Mouse (Mus musculus) cerebellum, adult 9-11 months (tissue): ENCODE results near the gene Cldn12.
A peak's percentile ranks its signal among the peaks of the same experiment; 100 is the strongest.

Source experiments
- DNase-seq: peaks from one replicate; pipeline ENCODE4 v3.0.0; 2022

Cldn12 gene

DNA sequence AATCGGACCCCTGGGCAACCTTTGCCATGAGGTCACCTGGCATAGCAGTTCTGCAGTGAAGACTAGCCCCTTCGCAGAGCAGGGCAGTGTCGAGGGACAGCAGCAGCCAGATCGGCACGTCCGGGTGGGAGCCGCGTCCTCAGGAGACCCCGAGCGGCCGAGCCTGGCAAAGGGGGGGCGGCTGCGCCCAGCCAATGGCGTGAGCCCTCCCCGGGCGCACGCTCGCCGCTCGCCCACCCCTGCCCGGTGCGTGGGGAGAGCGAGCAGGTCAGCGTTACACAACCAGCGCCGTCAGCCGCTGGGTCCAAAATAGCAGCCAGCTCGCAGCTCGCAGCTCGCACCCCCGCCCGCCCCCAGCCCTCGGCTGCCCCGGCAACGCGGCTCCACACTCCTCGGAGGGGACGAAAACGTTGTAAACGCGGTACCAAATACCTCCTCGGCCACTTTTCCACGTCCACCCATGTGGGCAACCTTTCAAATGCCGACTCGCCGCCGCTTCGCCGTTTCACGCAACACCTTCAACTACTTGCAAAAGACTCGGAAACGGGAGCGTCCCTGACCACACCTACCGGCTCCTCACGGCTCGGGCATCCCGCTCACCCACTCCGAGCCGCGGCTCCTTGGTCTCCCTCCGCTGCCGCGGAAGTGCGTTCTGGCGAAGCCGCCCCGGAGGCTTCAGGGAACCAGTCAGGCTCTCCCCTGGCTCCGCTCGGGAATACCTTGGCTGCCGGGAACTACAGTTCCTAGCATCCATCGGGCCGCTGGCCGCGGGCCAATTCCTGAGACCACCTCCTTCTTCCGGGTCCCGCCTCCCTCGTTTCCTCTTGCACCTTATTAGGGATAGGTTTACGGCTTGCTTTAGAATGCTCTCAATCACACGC, at the start of gene Cldn12:
Cldn12 (minus strand) TSS at position 763 of the 881 bp plus-strand sequence.
- peak; percentile 99 for DNase-seq

DNA sequence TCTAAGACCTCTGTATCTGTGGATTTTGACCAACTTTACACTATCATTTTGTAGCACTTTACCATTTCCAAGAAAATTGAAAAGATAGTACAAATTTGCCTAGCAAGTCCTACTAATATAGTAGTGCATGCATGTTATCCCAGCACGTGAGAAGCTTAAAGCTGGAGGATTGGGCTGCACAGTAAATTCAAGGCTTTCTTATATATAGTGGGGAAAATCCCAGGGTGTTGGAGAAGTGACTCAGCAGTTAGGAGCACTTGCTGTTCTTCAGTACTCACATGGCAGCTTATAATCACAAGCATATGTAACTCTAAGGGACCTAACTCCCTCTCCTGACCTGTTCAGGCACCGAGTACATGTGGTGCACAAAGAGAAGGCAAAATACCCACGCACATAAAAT, 47.7 kb upstream of the Cldn12 start:
- no peak for DNase-seq

GRCm38 (mm10) chr5:5561041-5561706, 46.4 kb upstream of the Cldn12 start:
- no peak for DNase-seq

DNA sequence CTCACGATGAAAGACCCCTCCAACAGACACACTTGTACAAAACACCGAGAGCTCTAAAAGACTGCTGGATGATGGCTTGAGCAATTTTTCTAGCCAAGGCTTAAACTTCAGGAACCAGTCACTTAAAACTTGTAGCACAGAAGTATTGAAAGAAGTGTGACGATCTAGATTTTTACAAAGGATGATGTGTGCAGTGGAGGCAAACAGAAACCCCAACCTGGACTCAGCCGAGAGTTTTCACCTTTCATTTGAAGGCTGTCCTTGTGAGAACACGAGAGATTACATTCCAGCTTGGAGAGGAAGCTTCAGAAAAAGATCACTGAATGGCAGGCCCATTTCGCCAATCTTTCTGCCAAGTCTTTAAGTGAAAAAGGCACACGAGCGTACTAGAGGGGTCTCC, 45.0 kb upstream of the Cldn12 start:
- no peak for DNase-seq

GRCm38 (mm10) chr5:5559079-5559740, 44.5 kb upstream of the Cldn12 start, which contains the start of gene Gtpbp10:
Gene Gtpbp10, minus strand, starts transcription at chr5:5559538.
- peak; percentile 88 for DNase-seq

DNA sequence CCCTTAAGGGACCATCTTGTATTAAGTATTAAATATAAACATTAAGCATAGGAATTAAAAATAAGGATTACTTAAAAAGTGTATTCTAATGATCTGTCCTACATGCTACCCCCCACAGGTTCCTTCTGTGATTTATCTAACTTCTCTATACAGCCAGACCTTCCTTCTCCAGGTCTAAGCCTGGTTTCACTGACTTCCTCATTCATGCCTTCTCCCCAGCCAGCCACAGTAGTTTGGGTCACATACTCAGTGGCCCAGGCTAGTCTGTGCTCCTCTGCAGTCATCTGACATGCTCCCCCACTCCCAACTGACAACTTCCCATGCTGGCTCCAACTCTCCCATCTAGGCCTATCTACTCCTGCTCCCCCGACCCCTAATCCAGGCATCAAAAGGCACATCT, 36.4 kb upstream of the Cldn12 start:
- no peak for DNase-seq

DNA sequence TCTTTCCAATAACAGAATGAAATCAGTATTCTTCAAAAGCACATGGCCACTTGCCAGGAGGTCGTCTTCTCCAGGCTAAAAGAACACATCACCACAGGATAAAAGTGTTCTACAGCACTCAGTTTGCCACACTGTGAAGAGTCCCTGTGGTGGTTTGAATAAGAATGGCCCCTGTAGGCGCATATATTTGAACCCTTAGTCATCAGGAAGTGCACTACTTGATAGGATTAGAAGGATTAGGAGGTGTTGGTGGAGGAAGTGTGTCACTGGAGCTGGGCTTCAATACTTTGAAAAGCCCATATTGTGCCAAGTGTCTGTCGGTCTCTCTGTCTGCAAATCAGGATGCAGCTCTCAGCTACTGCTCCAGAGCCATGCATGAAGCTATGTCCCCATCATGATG, 25.6 kb upstream of the Cldn12 start:
- no peak for DNase-seq

GRCm38 (mm10) chr5:5539771-5540170, 25.0 kb upstream of the Cldn12 start:
- no peak for DNase-seq

DNA sequence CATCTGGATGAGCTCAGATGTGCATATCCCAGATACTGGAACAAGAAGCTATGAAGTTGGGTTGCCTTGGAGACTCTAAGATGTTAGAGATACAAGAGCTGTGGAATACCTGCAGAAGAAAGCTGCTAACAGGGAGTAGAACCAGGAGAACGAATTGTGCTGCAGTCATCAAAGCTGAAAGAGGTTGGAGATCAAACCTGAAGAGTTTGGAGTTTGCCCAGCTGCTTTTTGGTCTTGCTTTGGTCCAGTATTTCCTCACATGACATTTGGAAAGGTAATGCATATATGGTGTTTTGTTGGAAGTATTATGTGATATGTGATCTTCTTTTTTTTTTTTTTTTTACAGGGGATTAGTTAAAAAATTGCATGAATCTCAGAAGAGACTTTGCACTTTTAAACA, 21.4 kb upstream of the Cldn12 start:
- no peak for DNase-seq

- DNase-seq: no peak
These were observed 19.1 kb upstream of the Cldn12 start for GRCm38 (mm10) chr5:5533656-5534420.

DNA sequence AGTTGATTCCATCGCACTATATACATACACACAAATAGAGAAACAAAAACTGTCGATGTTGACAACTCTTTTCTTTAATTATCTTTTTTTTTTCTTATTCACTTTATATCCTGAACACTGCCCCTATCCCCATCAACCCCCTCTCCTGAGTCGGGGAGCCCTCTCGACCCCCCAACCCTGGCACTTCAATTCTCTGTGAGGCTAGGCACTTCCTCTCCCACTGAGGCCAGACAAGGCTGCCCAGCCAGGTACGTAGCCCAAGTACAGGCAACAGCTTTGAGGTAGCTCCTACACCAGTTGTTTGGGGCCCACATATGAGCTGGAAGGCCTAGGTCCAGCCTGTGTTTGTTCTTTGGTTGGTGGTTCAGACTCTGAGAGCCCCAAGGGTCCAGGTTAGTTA, 653 bp upstream of the Cldn12 start:
- peak; percentile 60 for DNase-seq

GRCm38 (mm10) chr5:5511401-5511800, 3.4 kb downstream of the Cldn12 start:
- DNase-seq: no peak

DNA sequence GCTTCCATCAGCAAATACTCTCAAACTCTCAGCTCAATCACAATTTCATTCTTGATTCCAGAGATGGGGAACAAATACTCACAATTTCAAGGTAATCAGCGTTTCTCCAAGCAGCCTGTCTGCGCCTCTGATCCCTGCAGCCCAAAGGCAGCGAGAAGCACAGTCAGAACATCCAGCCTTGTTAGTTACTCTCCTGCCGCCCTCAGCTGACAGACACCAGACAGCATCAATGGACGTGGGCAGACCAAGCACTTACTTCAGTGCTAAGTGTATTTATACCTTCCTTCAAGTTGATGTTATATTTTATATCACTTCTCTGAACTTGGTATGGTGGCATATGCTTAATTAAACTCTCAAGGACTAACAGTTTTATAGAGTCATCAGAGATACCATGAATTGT, 3.8 kb downstream of the Cldn12 start:
- DNase-seq: no peak

- peak; percentile 44 for DNase-seq
These were observed 4.4 kb downstream of the Cldn12 start for GRCm38 (mm10) chr5:5510304-5510887.

GRCm38 (mm10) chr5:5508231-5508630, 6.5 kb downstream of the Cldn12 start:
- DNase-seq: no peak

GRCm38 (mm10) chr5:5507701-5508225, 7.0 kb downstream of the Cldn12 start:
- DNase-seq: peak; percentile 85

DNA sequence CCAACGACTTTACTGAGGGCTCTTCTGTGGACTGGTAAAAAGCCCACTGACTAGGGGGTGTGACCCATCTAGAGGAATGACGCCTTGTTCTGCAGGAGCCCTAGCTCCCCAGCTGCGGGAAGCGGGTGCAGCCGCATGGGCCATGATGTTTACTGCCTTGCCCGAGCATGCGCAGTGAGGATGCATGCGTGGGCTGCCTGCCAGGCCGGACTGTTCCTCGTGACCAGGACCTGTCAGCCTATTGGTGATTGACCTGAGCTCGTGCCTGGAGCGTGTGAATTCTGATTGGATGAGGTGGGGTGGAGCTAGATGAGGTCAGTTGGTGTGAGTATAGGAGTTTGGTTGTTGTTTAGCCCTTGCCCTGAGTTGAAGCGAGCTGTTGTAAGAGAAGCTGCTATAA, 10.3 kb downstream of the Cldn12 start:
- DNase-seq: no peak

DNA sequence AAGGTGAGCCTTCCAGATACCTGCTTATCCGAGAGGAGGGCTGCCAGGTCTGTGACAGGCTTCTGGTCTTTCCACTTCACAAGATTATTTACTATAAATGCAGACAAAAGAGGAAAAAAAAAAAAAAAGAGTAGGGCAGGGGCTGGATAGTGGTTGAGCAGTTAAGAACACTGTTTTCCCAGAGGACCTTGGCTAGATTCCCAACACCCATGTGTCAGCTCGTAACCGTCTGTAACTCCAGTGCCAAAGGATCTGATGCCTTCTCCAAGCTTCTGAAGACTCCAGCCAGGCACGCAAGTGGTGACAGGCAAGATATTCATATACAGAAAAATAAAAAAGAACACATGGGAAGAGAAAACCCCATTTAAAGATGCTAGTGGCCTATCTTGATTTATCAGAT, 11.4 kb downstream of the Cldn12 start:
- no peak for DNase-seq

DNA sequence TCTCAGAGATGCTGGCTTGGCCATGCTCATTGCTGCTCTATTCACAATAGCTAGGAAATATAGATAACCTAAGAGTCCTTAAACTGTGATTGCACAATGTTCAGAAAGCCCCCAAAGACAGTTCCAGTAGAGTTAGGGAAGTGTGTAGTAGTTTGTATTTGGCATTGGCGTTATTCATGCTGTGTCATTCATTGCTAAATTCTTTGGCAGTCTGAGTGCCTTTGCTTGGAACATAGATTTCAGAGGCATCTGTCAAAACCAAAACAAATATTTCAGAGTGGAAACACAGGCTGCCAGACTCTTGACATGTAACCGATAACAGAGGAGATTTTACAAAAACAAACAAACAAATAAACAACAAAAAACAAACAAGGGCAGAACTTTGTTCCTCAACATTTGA, 13.2 kb downstream of the Cldn12 start:
- no peak for DNase-seq

DNA sequence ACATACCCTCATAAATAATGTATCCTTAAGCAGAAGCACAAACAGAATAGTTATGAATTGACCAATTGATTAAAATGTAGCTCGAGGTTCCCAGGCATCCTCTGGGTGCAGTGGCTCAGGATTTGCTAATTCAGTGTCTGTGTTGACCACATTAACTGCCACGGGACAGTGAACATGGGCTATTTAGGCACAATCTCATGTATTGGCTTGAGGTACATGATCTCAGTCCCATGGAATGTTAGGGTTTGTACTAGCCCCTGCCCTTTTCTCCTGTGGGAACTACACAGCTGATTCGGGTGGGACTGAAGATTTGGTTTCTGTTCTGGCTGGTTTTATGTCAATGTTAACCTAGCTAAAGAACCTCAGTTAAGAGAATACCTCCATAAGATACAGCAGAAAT, 18.4 kb downstream of the Cldn12 start:
- DNase-seq: no peak

GRCm38 (mm10) chr5:5495042-5495441, 19.7 kb downstream of the Cldn12 start:
- no peak for DNase-seq
